Mouse (Mus musculus) layer of hippocampus, adult 6 months (tissue): ENCODE data around the gene Serpini2. TPM values are rescaled to one million over a fixed set of nuclear protein-coding genes. Genes with fewer than 3 reads are reported as not detected.

Experiments used
- long read RNA-seq, 2 experiments: library from polyadenylated mRNA; unstranded; transcript quantifications; one replicate each; pipeline ENCODE4 v2.0.0; 2019 to 2020
- polyA plus RNA-seq: library from polyadenylated mRNA; unstranded; fragments of <200 nt; fragmentation: Nextera tagmentation; gene quantifications from 2 replicates; pipeline ENCODE4 v1.2.3, GENCODE M21; 2021

The Serpini2 gene
- not detected in 2 replicates for polyA plus RNA-seq
- long read RNA-seq, experiment 1, result 0 reads
- long read RNA-seq, experiment 2, result 0 reads

GRCm38 (mm10) chr3:75269978-75270377, at the start of gene Serpini2:
Gene Serpini2, minus strand, starts transcription at chr3:75270078.

Other genes with a start within 250 kb of the Serpini2 start
- gene Zbbx, start 105.0 kb downstream of the Serpini2 start, polyA plus RNA-seq, result 1.5 and 2.0 TPM in 2 replicates
- 0.39 TPM in 1 of 2 replicates, not detected in the other for gene Wdr49, start 212.1 kb upstream of the Serpini2 start, polyA plus RNA-seq